Mouse (Mus musculus) liver, adult 2 months (tissue): ENCODE results near the gene Atp11a. TPM values are rescaled to one million over a fixed set of nuclear protein-coding genes. Genes with fewer than 3 reads are reported as not detected.

ENCODE experiments used
- DNase-seq: peaks from one replicate; pipeline ENCODE4 v3.0.0-alpha.2; 2011; ENCODE audit warnings: low read depth, low spot score; ENCODE audit errors: extremely low read depth
- H3K27ac ChIP-seq: fragments of 200-500 bp; replicated peaks from 2 replicates; pipeline ENCODE4 v1.5.1; 2012; ENCODE audit warnings: low read depth, mild to moderate bottlenecking, control low read depth, inconsistent platforms, low read length; ENCODE audit not compliant: insufficient read depth
- H3K27me3 ChIP-seq: fragments of 200-500 bp; 2 replicates; pipeline ENCODE4 v1.6.1; 2012; ENCODE audit warnings: mild to moderate bottlenecking, moderate library complexity, low read length, inconsistent platforms; ENCODE audit not compliant: control insufficient read depth, insufficient read depth
- H3K36me3 ChIP-seq: fragments of 200-500 bp; 2 replicates; pipeline ENCODE4 v1.6.1; 2012; ENCODE audit warnings: low read length, inconsistent platforms; ENCODE audit not compliant: control insufficient read depth, insufficient read depth
- H3K4me1 ChIP-seq: fragments of 200-500 bp; 2 replicates; pipeline ENCODE4 v1.6.1; 2011; ENCODE audit warnings: low read length; ENCODE audit not compliant: control insufficient read depth, insufficient read depth
- H3K4me3 ChIP-seq: fragments of 200-500 bp; 2 replicates; pipeline ENCODE4 v1.5.1; 2011; ENCODE audit warnings: low read depth, mild to moderate bottlenecking, control low read depth, low read length, moderate library complexity; ENCODE audit not compliant: insufficient read depth
- H3K79me2 ChIP-seq: fragments of 200-500 bp; 2 replicates; pipeline ENCODE4 v1.6.1; 2012; ENCODE audit warnings: inconsistent platforms, mild to moderate bottlenecking, low read length, moderate library complexity; ENCODE audit not compliant: control insufficient read depth, insufficient read depth
- H3K9ac ChIP-seq: fragments of 200-500 bp; 2 replicates; pipeline ENCODE4 v1.6.1; 2012; ENCODE audit warnings: low read depth, mild to moderate bottlenecking, control low read depth, inconsistent platforms, low read length
- CTCF ChIP-seq: fragments of 200-500 bp; IDR thresholded peaks from 2 replicates; pipeline ENCODE4 v1.5.1; 2011; ENCODE audit warnings: low read depth, low read length, control low read depth
- POLR2A ChIP-seq: fragments of 200-500 bp; IDR thresholded peaks from 2 replicates; pipeline ENCODE4 v1.6.1; 2011; ENCODE audit warnings: low read length, control low read depth; ENCODE audit not compliant: insufficient read depth; ENCODE audit errors: extremely low read depth
- WGBS: fragments of 180-500 bp; shearing (Covaris S2); methylation state at CpG from one replicate; pipeline ENCODE4 v1.1.7; 2018; 5-methylcytosine and 5-hydroxymethylcytosine counted together
- polyA plus RNA-seq: library from polyadenylated mRNA; depleted of rRNA; stranded (reverse); fragments of >200 nt; gene quantifications from 2 replicates; pipeline ENCODE4 v1.2.3, GENCODE M21; 2012
- total RNA-seq: library from RNA; depleted of rRNA; stranded (reverse); fragments of >200 nt; gene quantifications from 2 replicates; pipeline ENCODE4 v1.2.3, GENCODE M21; 2014

Atp11a gene
- total and polyA plus RNA-seq, 2 experiments: 4.8 to 6.6 TPM

GRCm38 (mm10) chr8:12763565-12764108 is 6.8 kb downstream of the Atp11a start:
- H3K4me1 ChIP-seq: no peaks in the 10 kb centered on the region
- DNase-seq: no peak
- H3K27me3 ChIP-seq: no peaks in the 10 kb centered on the region
- H3K36me3 ChIP-seq: no peaks in the 10 kb centered on the region
- TF ChIP-seq POLR2A: no peak
- TF ChIP-seq CTCF: no peak
- 81% methylated on average over 4 of the region's 4 CpGs for WGBS
- H3K4me3 ChIP-seq: no peak overlapping the region
- H3K9ac ChIP-seq: no peak overlapping the region
- H3K27ac ChIP-seq: no peak overlapping the region
- no peaks in the 10 kb centered on the region for H3K79me2 ChIP-seq

DNA sequence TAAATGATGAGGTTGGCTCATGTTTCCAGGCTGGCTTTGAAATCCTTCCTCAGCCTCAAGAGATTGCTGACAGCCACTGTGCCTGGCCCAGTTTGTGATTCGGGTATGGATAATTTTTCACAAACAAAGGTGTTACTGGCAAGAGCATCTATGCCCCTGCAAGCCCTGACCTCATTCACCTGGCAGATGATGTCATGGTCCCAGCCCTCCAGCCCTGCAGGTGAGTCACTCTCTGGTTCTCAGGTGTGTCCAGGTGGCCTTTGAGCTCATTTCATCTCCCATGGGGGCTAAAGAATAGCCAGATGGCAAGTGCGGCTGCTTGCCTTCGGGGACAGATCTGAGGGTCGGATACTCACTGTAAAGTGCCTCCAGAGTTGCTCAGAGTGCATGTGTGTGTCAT is 8.2 kb downstream of the Atp11a start:
- Histone ChIP-seq H3K4me1 (no peaks in the 10 kb centered on the region), H3K27ac (no peak overlapping the region), H3K79me2 (no peaks in the 10 kb centered on the region), H3K9ac (no peak overlapping the region), H3K4me3 (no peak overlapping the region), H3K27me3 (no peaks in the 10 kb centered on the region), H3K36me3 (no peaks in the 10 kb centered on the region)
- 85% methylated on average over 4 of the region's 4 CpGs for WGBS
- DNase-seq: no peak
- TF ChIP-seq CTCF (no peak), POLR2A (no peak)

- WGBS: 99% methylated on average over 3 of the region's 3 CpGs
- no peak for DNase-seq
- Histone ChIP-seq H3K4me3 (no peak overlapping the region), H3K79me2 (no peaks in the 10 kb centered on the region), H3K4me1 (no peaks in the 10 kb centered on the region), H3K9ac (no peak overlapping the region), H3K27ac (no peak overlapping the region), H3K27me3 (no peaks in the 10 kb centered on the region), H3K36me3 (no peaks in the 10 kb centered on the region)
- TF ChIP-seq CTCF (no peak), POLR2A (no peak)
Measured at GRCm38 (mm10) chr8:12767176-12767575, 10.4 kb downstream of the Atp11a start.

- H3K27ac ChIP-seq: no peak overlapping the region
- WGBS: 74% methylated on average over 6 of the region's 6 CpGs
- H3K4me1 ChIP-seq: no peaks in the 10 kb centered on the region
- H3K4me3 ChIP-seq: no peak overlapping the region
- H3K79me2 ChIP-seq: no peaks in the 10 kb centered on the region
- H3K9ac ChIP-seq: no peak overlapping the region
- H3K36me3 ChIP-seq: no peaks in the 10 kb centered on the region
- no peak for TF ChIP-seq POLR2A
- no peak for TF ChIP-seq CTCF
- no peaks in the 10 kb centered on the region for H3K27me3 ChIP-seq
- DNase-seq: no peak
Measured at GRCm38 (mm10) chr8:12768747-12769146, 11.9 kb downstream of the Atp11a start.

DNA sequence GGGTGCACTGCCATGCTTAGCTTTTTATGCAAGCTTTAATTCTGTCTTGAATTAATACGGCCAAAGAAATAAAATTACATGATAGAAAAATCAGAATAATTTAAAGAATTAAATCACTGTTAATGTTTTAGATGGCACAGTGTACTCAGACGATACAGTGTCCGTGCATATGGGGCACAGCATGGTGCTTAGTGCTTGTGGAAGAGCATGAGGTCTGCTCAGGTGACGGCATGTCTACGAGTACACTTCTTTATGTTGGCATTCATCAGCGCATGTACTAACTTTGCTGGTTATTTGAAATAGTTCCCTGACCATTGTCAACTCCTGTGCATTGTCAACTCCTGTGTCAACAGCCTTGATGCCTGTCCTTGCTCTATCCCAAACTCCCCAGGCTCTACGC is 12.5 kb downstream of the Atp11a start:
- Histone ChIP-seq H3K36me3 (no peaks in the 10 kb centered on the region), H3K9ac (no peak overlapping the region), H3K4me3 (no peak overlapping the region), H3K27me3 (no peaks in the 10 kb centered on the region), H3K79me2 (no peaks in the 10 kb centered on the region), H3K27ac (no peak overlapping the region), H3K4me1 (no peaks in the 10 kb centered on the region)
- no peak for TF ChIP-seq POLR2A
- TF ChIP-seq CTCF: no peak
- 98% methylated on average over 7 of the region's 7 CpGs for WGBS
- DNase-seq: no peak

DNA sequence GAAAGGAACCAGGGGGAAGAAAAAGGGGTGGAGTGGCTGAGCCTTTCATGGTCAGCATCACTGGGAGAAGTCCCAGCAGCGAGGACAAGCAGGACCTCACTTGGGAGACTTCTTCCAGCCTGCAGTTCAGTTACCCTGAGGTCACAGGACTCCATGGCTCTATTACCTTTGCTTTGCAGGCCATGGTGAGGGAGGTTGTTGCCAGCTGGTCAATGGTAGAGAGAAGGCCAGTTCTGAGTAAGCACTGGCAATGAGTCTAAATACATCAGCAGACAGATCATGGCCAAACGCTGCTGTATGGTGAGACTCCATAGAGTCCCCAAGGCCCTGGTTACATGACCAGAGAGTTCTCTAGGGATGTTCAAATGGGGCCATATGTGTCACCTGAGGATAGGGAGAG is 15.5 kb downstream of the Atp11a start:
- Histone ChIP-seq H3K4me3 (no peak overlapping the region), H3K36me3 (no peaks in the 10 kb centered on the region), H3K9ac (no peak overlapping the region), H3K27me3 (no peaks in the 10 kb centered on the region), H3K27ac (no peak overlapping the region), H3K4me1 (no peaks in the 10 kb centered on the region), H3K79me2 (no peaks in the 10 kb centered on the region)
- peak; percentile 68 for DNase-seq
- 76% methylated on average over 2 of the region's 2 CpGs for WGBS
- no peak for TF ChIP-seq CTCF
- no peak for TF ChIP-seq POLR2A

- no peak overlapping the region for H3K4me3 ChIP-seq
- DNase-seq: no peak
- H3K27ac ChIP-seq: no peak overlapping the region
- H3K36me3 ChIP-seq: no peaks in the 10 kb centered on the region
- no peak overlapping the region for H3K9ac ChIP-seq
- H3K4me1 ChIP-seq: no peaks in the 10 kb centered on the region
- H3K79me2 ChIP-seq: no peaks in the 10 kb centered on the region; the same call in 1 of the 2 replicates
- TF ChIP-seq CTCF: no peak
- no peak for TF ChIP-seq POLR2A
- 63% methylated on average over 4 of the region's 4 CpGs for WGBS
- H3K27me3 ChIP-seq: no peaks in the 10 kb centered on the region; the same call in 1 of the 2 replicates
Measured at GRCm38 (mm10) chr8:12773914-12774313, 17.1 kb downstream of the Atp11a start.
